Mouse (Mus musculus) neural tube, embryonic 15.5 days (tissue): ENCODE results near the gene Maz. TPM values are rescaled to one million over a fixed set of nuclear protein-coding genes. Genes with fewer than 3 reads are reported as not detected.
A peak's percentile ranks its signal among the peaks of the same experiment; 100 is the strongest.

Source experiments
- ATAC-seq: fragments of 200-750 bp; cut with Nextera tagmentation; 2 replicates; pipeline ENCODE4 v1.8.0; 2017; ENCODE audit warnings: mild to moderate bottlenecking, moderate TSS enrichment, moderate library complexity; ENCODE audit not compliant: low FRiP score
- H3K27ac ChIP-seq: fragments of 300-500 bp; sonication (generic); replicated peaks from 2 replicates; pipeline ENCODE4 v1.5.1; 2015; ENCODE audit warnings: mild to moderate bottlenecking, inconsistent platforms
- H3K27me3 ChIP-seq: fragments of 300-500 bp; sonication (generic); replicated peaks from 2 replicates; pipeline ENCODE4 v1.6.1; 2015; ENCODE audit warnings: inconsistent platforms
- H3K36me3 ChIP-seq: fragments of 300-500 bp; sonication (generic); 2 replicates; pipeline ENCODE4 v1.6.1; 2015; ENCODE audit warnings: inconsistent platforms
- H3K4me1 ChIP-seq: fragments of 300-500 bp; sonication (generic); 2 replicates; pipeline ENCODE4 v1.6.1; 2015; ENCODE audit warnings: inconsistent platforms
- H3K4me2 ChIP-seq: fragments of 300-500 bp; sonication (generic); 2 replicates; pipeline ENCODE4 v1.6.1; 2015; ENCODE audit warnings: inconsistent platforms, mild to moderate bottlenecking, moderate library complexity
- H3K4me3 ChIP-seq: fragments of 300-500 bp; sonication (generic); replicated peaks from 2 replicates; pipeline ENCODE4 v1.5.1; 2015; ENCODE audit warnings: mild to moderate bottlenecking, inconsistent platforms
- H3K9ac ChIP-seq: fragments of 300-500 bp; sonication (generic); replicated peaks from 2 replicates; pipeline ENCODE4 v1.6.1; 2015; ENCODE audit warnings: mild to moderate bottlenecking, inconsistent platforms
- H3K9me3 ChIP-seq: fragments of 300-500 bp; sonication (generic); replicated peaks from 2 replicates; pipeline ENCODE4 v1.6.1; 2016; ENCODE audit warnings: inconsistent platforms
- WGBS: fragments of 180-500 bp; shearing (Covaris S2); methylation state at CpG from one replicate; pipeline ENCODE4 v1.1.7; 2015; ENCODE audit warnings: mixed read lengths; 5-methylcytosine and 5-hydroxymethylcytosine counted together
- polyA plus RNA-seq: library from polyadenylated mRNA; unstranded; fragments of >200 nt; fragmentation: Nextera tagmentation; extraction: Ambion mirVana; gene quantifications from 2 replicates; pipeline ENCODE4 v1.2.1, GENCODE M21; 2015

Gene Maz
- polyA plus RNA-seq, 1 experiment from 2014 or later = 82.6 TPM

- Histone ChIP-seq H3K36me3 (peaks cover 23% of the 10 kb centered on the region), H3K4me2 (peak overlapping the region; percentile 90), H3K27me3 (no peaks in the 10 kb centered on the region), H3K9me3 (no peaks in the 10 kb centered on the region), H3K27ac (peak overlapping the region; percentile 100), H3K4me1 (peaks cover 52% of the 10 kb centered on the region), H3K4me3 (peak overlapping the region; percentile 65), H3K9ac (peak overlapping the region; percentile 99)
- 0 out of 2 replicates have a peak, but pooled peaks have one; percentile 1 for ATAC-seq
- WGBS = 0% methylated on average over 4 of the region's 48 CpGs
These were observed 237 bp downstream of the Maz start for GRCm38 (mm10) chr7:127026616-127026983.

DNA sequence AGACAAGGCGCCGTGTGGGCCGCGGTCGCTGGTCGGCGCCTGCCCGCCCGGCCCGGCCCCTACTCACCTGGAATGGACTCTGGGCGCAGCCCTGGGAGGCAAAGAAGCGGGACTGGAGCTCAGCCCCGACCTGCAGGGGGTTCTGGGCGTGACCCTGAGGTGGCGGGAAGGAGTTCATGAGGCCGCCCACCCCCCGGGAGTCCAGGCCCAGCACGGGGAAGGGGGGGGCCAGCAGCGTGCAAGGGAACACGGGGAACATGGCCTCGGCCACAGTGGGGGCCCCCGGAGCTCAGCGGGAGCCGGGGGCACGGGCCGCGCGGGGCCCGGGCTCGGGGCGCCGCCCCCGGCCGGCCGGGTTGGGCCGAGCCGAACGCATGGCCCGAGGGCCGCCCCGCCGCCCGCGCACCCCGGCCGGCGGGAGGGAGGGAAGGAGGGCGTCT is 656 bp downstream of the Maz start:
- peaks cover 56% of the 10 kb centered on the region for H3K4me1 ChIP-seq

GRCm38 (mm10) chr7:127025556-127026160 is 1.2 kb downstream of the Maz start:
- peak overlapping the region; percentile 65 for H3K4me3 ChIP-seq
- peaks cover 61% of the 10 kb centered on the region for H3K4me1 ChIP-seq
- ATAC-seq = no peak
- peak overlapping the region; percentile 99 for H3K9ac ChIP-seq
- peak overlapping the region; percentile 90 for H3K4me2 ChIP-seq
- WGBS = under 1% methylated on average over 60 of the region's 65 CpGs
- H3K36me3 ChIP-seq = peaks cover 23% of the 10 kb centered on the region
- peak overlapping the region; percentile 100 for H3K27ac ChIP-seq
- no peaks in the 10 kb centered on the region for H3K27me3 ChIP-seq
- H3K9me3 ChIP-seq = no peaks in the 10 kb centered on the region

More for the DNA sequence above, 656 bp downstream of the Maz start:
- Histone ChIP-seq H3K9me3 (no peaks in the 10 kb centered on the region), H3K27me3 (no peaks in the 10 kb centered on the region), H3K36me3 (peaks cover 23% of the 10 kb centered on the region), H3K4me3 (peak overlapping the region; percentile 65), H3K9ac (peak overlapping the region; percentile 99), H3K4me2 (peak overlapping the region; percentile 90), H3K27ac (peak overlapping the region; percentile 100)
- WGBS = 0% methylated on average over 19 of the region's 48 CpGs
- ATAC-seq = 0 out of 2 replicates have a peak, but pooled peaks have one; percentile 1

GRCm38 (mm10) chr7:127024755-127025555 is 1.9 kb downstream of the Maz start:
- Histone ChIP-seq H3K4me2 (peak overlapping the region; percentile 90), H3K9me3 (no peaks in the 10 kb centered on the region), H3K27me3 (no peaks in the 10 kb centered on the region), H3K36me3 (peaks cover 23% of the 10 kb centered on the region), H3K9ac (peak overlapping the region; percentile 99), H3K27ac (peak overlapping the region; percentile 100), H3K4me1 (peaks cover 68% of the 10 kb centered on the region), H3K4me3 (peak overlapping the region; percentile 65)
- under 1% methylated on average over 30 of the region's 30 CpGs for WGBS
- peak; percentile 29 for ATAC-seq

DNA sequence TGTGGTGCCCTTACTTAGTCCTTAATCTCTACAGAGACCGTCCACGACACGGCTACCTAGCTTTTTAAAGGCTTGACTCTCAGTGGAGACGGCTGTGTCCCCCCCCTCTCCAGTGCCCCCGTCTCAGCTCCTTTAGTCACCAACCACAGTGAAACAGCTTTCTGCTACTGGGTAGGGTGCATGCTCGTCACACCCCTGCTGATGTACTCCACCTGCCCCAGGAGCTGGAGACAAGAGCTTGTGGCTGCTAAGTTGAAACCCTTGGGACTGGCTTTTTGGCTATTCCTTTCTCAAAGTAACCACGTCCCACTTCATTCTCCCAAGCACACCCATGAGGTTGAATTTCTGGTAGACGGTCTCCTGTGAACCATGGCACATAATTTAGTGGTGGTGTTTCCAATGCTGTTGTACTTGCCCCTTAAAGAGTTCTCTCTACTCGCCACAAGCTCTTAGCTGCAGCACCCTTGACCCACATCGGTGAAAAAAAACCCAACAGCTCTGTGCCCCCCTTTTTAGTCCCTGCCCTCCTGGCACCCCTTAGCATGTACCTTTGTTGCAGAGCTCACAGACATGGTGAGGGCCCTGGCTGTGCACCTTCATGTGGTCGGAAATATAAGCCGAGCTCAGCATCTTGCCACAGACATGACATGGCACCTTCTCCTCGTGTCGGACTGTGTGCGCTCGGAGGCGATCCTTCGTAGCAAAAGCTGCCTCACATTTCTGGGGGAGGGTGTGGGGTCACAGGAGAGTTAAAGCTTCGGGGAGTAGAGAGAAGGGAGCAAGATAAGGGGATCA is 2.7 kb downstream of the Maz start:
- H3K27ac ChIP-seq = peak overlapping the region; percentile 100
- peak overlapping the region; percentile 99 for H3K9ac ChIP-seq
- WGBS = 27% methylated on average over 19 of the region's 19 CpGs
- H3K4me2 ChIP-seq = peak overlapping the region; percentile 90
- H3K4me3 ChIP-seq = peak overlapping the region; percentile 65
- H3K9me3 ChIP-seq = no peaks in the 10 kb centered on the region
- no peak for ATAC-seq
- peaks cover 76% of the 10 kb centered on the region for H3K4me1 ChIP-seq
- peaks cover 23% of the 10 kb centered on the region for H3K36me3 ChIP-seq
- H3K27me3 ChIP-seq = no peaks in the 10 kb centered on the region

DNA sequence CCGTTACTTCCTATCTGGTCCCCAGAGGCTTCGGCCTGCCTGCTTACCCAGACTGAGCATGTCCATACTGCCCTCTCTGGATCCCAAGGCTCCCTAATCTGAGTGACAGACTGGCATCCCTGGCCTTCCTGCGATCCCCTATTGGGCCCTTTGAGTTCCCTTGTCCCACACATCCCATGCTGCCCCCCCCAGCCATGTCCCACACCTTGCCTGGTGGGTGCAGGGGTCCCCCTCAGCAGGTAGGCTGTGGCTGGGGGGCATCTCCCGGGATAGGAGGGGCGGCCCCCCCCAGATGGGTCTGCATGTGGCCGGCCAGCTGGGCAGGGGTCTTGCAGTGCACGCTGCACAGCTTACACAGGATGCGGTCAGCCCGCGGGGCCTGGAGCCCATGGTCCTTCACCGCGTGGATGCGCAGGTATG is 3.6 kb downstream of the Maz start:
- Histone ChIP-seq H3K4me1 (peaks cover 77% of the 10 kb centered on the region), H3K36me3 (peaks cover 23% of the 10 kb centered on the region), H3K9ac (peak overlapping the region; percentile 99), H3K9me3 (no peaks in the 10 kb centered on the region), H3K27ac (peak overlapping the region; percentile 33; the same call in 1 of the 2 replicates), H3K4me2 (peak overlapping the region; percentile 90), H3K4me3 (peak overlapping the region; percentile 65), H3K27me3 (no peaks in the 10 kb centered on the region)
- WGBS = 75% methylated on average over 13 of the region's 13 CpGs
- ATAC-seq = no peak

DNA sequence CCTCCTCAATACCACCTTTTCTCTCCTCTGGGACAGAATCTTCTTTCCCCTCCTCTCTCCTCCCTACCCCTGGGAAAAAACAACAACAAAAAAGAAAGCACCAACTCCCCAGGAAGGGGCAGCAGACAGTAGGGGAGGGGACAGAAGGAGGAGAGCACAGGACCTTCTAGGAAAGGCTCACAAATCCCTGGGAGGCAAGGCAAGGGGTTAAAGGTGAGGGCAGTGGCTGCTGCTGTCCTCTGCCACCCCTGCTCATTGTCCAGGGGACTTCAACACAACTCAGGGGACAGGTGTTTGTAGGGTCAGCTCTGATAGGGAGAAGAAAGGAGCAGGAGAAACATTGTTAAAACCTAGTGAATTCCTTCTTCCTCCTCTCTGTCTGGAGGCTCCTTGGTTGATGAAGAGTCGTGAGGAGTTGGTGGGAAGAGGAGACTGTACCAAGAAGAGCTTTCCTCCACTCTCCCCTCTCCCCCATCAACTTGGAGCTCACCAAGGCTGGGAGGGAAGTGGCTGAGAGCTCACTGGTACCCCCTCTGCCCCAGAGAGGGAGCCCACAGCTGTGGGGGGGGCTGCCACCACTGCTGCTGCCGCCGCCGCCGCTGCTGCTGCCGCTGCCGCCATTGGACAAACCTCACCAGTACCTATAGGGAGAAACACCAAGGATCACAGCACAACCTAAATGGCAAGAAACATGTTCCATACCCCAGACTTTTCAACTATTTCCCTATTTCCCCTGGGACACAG is 4.1 kb downstream of the Maz start:
- Histone ChIP-seq H3K4me2 (peak overlapping the region; percentile 90), H3K4me3 (0 out of 2 replicates have a peak overlapping the region, but pooled peaks have one; percentile 0), H3K4me1 (peaks cover 77% of the 10 kb centered on the region), H3K9me3 (no peaks in the 10 kb centered on the region), H3K27me3 (no peaks in the 10 kb centered on the region), H3K27ac (peak overlapping the region; percentile 33; the same call in 1 of the 2 replicates), H3K9ac (peak overlapping the region; percentile 99; the same call in 1 of the 2 replicates), H3K36me3 (peaks cover 23% of the 10 kb centered on the region)
- no peak for ATAC-seq
- WGBS = 84% methylated on average over 7 of the region's 7 CpGs

- Histone ChIP-seq H3K4me1 (peaks cover 79% of the 10 kb centered on the region), H3K9ac (peak overlapping the region; percentile 99), H3K36me3 (peaks cover 23% of the 10 kb centered on the region), H3K9me3 (no peaks in the 10 kb centered on the region), H3K4me3 (peak overlapping the region; percentile 59), H3K27ac (peak overlapping the region; percentile 98), H3K4me2 (peak overlapping the region; percentile 88), H3K27me3 (no peaks in the 10 kb centered on the region)
- 37% methylated on average over 5 of the region's 5 CpGs for WGBS
- no peak for ATAC-seq
These were observed 5.0 kb downstream of the Maz start for GRCm38 (mm10) chr7:127021563-127022527.

GRCm38 (mm10) chr7:127020901-127021562 is 5.8 kb downstream of the Maz start, which contains the start of the genes Gm42742 and Prrt2:
Gene Gm42742 (minus strand): TSS chr7:127021097.
Gene Prrt2 (minus strand): TSS chr7:127021211.
- Histone ChIP-seq H3K4me2 (peak within 1 kb of the TSS; percentile 88), H3K36me3 (peaks cover 23% of the 10 kb centered on the region), H3K27ac (peak within 1 kb of the TSS; percentile 98), H3K27me3 (no peaks in the 10 kb centered on the region), H3K4me3 (peak within 1 kb of the TSS; percentile 59), H3K9me3 (no peaks in the 10 kb centered on the region), H3K9ac (peak within 1 kb of the TSS; percentile 77), H3K4me1 (peaks cover 82% of the 10 kb centered on the region)
- 1% methylated on average over 37 of the region's 37 CpGs for WGBS
- peak; percentile 16; the same call in 1 of the 2 replicates for ATAC-seq
